Mouse (Mus musculus) cerebellum, adult 2 months (tissue): ENCODE measurements at regions not wholly inside any gene's neighbourhood (a gene's known extent, or its start where the extent isn't known, plus 50 kb on each side); places are given as distances from the start of the nearest gene placed in this dataset.

ENCODE experiments used
- CTCF ChIP-seq: fragments of 200-500 bp; IDR thresholded peaks from 2 replicates; pipeline ENCODE4 v1.5.1; 2011; ENCODE audit warnings: low read depth, mild to moderate bottlenecking, control low read depth, low read length, moderate library complexity, borderline replicate concordance; ENCODE audit not compliant: insufficient read depth
- POLR2A ChIP-seq: fragments of 200-500 bp; IDR thresholded peaks from 2 replicates; pipeline ENCODE4 v1.6.1; 2011; ENCODE audit warnings: low read length, control low read depth, borderline replicate concordance; ENCODE audit not compliant: insufficient read depth

DNA sequence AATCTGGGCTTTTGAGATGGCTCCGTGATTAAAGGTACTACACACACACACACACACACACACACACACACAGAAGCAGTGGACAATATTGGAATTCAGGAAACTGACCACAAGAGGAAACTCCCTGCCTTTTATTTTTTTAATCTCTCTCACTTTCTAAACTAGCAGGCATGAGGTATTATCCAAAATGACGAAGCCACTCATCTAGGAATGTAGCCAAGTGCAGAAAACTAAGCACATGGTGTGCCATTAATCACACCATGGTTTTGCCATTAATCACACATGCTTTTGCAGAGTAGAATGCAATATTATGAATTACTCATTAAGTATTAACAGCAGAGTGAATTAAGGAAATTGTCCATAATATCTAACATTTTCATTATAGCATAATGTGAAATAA, 232.8 kb downstream of the Cenpc1 start:
- TF ChIP-seq CTCF: no peak
- TF ChIP-seq POLR2A: no peak
